Mouse (Mus musculus): ENCODE measurements at regions not wholly inside any gene's neighbourhood (a gene's known extent, or its start where the extent isn't known, plus 50 kb on each side); places are given as distances from the start of the nearest gene placed in this dataset.

GRCm38 (mm10) chr11:71976724-71977481, 60.4 kb downstream of the Aipl1 start:
- in situ Hi-C loops (cut with MboI; ENCODE audit: unreplicated experiment in 2 of 2) = no loop called here

- in situ Hi-C loops (cut with MboI; ENCODE audit: unreplicated experiment in 2 of 2) = no loop called here
These were observed 66.0 kb downstream of the Aipl1 start for GRCm38 (mm10) chr11:71971351-71971750.

GRCm38 (mm10) chr11:71962306-71962705, 75.0 kb downstream of the Aipl1 start:
- in situ Hi-C loops (cut with MboI; ENCODE audit: unreplicated experiment in 2 of 2) = no loop called here

GRCm38 (mm10) chr11:71952533-71952932, 84.8 kb downstream of the Aipl1 start:
- in situ Hi-C loops (cut with MboI; ENCODE audit: unreplicated experiment in 2 of 2) = no loop called here

GRCm38 (mm10) chr11:71947161-71947560, 90.1 kb downstream of the Aipl1 start:
- in situ Hi-C loops (cut with MboI; ENCODE audit: unreplicated experiment in 2 of 2) = loop anchor here in 1 of 2 experiments (5.0 kb wide), 1 partner anchor 45 kb away; no protein-coding TSS in a partner anchor

- in situ Hi-C loops (cut with MboI; ENCODE audit: unreplicated experiment in 2 of 2) = loop anchor here in 1 of 2 experiments (5.0 kb wide), 1 partner anchor 47 kb away; no protein-coding TSS in a partner anchor
These were observed 92.3 kb downstream of the Aipl1 start for GRCm38 (mm10) chr11:71945098-71945413.

- in situ Hi-C loops (cut with MboI; ENCODE audit: unreplicated experiment in 2 of 2) = loop anchor here in 1 of 2 experiments (5.0 kb wide), 1 partner anchor 48 kb away; no protein-coding TSS in a partner anchor
These were observed 92.8 kb downstream of the Aipl1 start for GRCm38 (mm10) chr11:71944398-71945097.

- in situ Hi-C loops (cut with MboI; ENCODE audit: unreplicated experiment in 2 of 2) = no loop called here
These were observed 93.8 kb downstream of the Aipl1 start for GRCm38 (mm10) chr11:71943512-71943911.

GRCm38 (mm10) chr11:71939066-71939465, 98.2 kb downstream of the Aipl1 start:
- in situ Hi-C loops (cut with MboI; ENCODE audit: unreplicated experiment in 2 of 2) = no loop called here

- in situ Hi-C loops (cut with MboI; ENCODE audit: unreplicated experiment in 2 of 2) = no loop called here
These were observed 100.2 kb downstream of the Aipl1 start for GRCm38 (mm10) chr11:71937108-71937507.

- in situ Hi-C loops (cut with MboI; ENCODE audit: unreplicated experiment in 2 of 2) = no loop called here
These were observed 107.4 kb downstream of the Aipl1 start for GRCm38 (mm10) chr11:71929716-71930488.

GRCm38 (mm10) chr11:71914665-71915064, 122.6 kb downstream of the Aipl1 start:
- in situ Hi-C loops (cut with MboI; ENCODE audit: unreplicated experiment in 2 of 2) = no loop called here

GRCm38 (mm10) chr11:71912626-71913025, 124.7 kb downstream of the Aipl1 start:
- in situ Hi-C loops (cut with MboI; ENCODE audit: unreplicated experiment in 2 of 2) = no loop called here

GRCm38 (mm10) chr11:71911284-71911683, 126.0 kb downstream of the Aipl1 start:
- in situ Hi-C loops (cut with MboI; ENCODE audit: unreplicated experiment in 2 of 2) = no loop called here

GRCm38 (mm10) chr11:71908616-71909015, 128.7 kb downstream of the Aipl1 start:
- in situ Hi-C loops (cut with MboI; ENCODE audit: unreplicated experiment in 2 of 2) = no loop called here

- in situ Hi-C loops (cut with MboI; ENCODE audit: unreplicated experiment in 2 of 2) = no loop called here
These were observed 134.3 kb downstream of the Aipl1 start for GRCm38 (mm10) chr11:71903020-71903410.

GRCm38 (mm10) chr11:71902304-71903019, 134.8 kb downstream of the Aipl1 start:
- in situ Hi-C loops (cut with MboI; ENCODE audit: unreplicated experiment in 2 of 2) = no loop called here

GRCm38 (mm10) chr11:71900816-71901215, 136.5 kb downstream of the Aipl1 start:
- in situ Hi-C loops (cut with MboI; ENCODE audit: unreplicated experiment in 2 of 2) = no loop called here

GRCm38 (mm10) chr11:71897551-71897950, 139.8 kb downstream of the Aipl1 start:
- in situ Hi-C loops (cut with MboI; ENCODE audit: unreplicated experiment in 2 of 2) = no loop called here

GRCm38 (mm10) chr11:71897141-71897540, 140.2 kb downstream of the Aipl1 start:
- in situ Hi-C loops (cut with MboI; ENCODE audit: unreplicated experiment in 2 of 2) = no loop called here

GRCm38 (mm10) chr11:71891181-71891580, 141.5 kb downstream of the Wscd1 start:
- in situ Hi-C loops (cut with MboI; ENCODE audit: unreplicated experiment in 2 of 2) = no loop called here
